Mouse (Mus musculus) neural tube, embryonic 14.5 days (tissue): ENCODE data around the gene Supt3. TPM values are rescaled to one million over a fixed set of nuclear protein-coding genes. Genes with fewer than 3 reads are reported as not detected.

Experiments
- ATAC-seq: fragments of 200-750 bp; cut with Nextera tagmentation; 2 replicates; pipeline ENCODE4 v1.8.0; 2017; ENCODE audit warnings: low read depth, mild to moderate bottlenecking, moderate TSS enrichment, moderate library complexity
- H3K27ac ChIP-seq: fragments of 300-500 bp; sonication (generic); 2 replicates; pipeline ENCODE4 v1.5.1; 2014; ENCODE audit warnings: low read depth, mild to moderate bottlenecking, control low read depth, low read length, moderate library complexity, mixed read lengths
- H3K27me3 ChIP-seq: fragments of 300-500 bp; sonication (generic); 2 replicates; pipeline ENCODE4 v1.6.1; 2014; ENCODE audit warnings: low read length; ENCODE audit not compliant: control insufficient read depth, insufficient read depth
- H3K36me3 ChIP-seq: fragments of 300-500 bp; sonication (generic); 2 replicates; pipeline ENCODE4 v1.6.1; 2014; ENCODE audit warnings: low read length, mixed read lengths; ENCODE audit not compliant: control insufficient read depth, insufficient read depth
- H3K4me1 ChIP-seq: fragments of 300-500 bp; sonication (generic); 2 replicates; pipeline ENCODE4 v1.6.1; 2014; ENCODE audit warnings: low read length; ENCODE audit not compliant: control insufficient read depth, insufficient read depth
- H3K4me2 ChIP-seq: fragments of 300-500 bp; sonication (generic); 2 replicates; pipeline ENCODE4 v1.6.1; 2014; ENCODE audit warnings: mild to moderate bottlenecking, low read depth, low read length, control low read depth
- H3K4me3 ChIP-seq: fragments of 300-500 bp; sonication (generic); 2 replicates; pipeline ENCODE4 v1.5.1; 2014; ENCODE audit warnings: low read depth, low read length, control low read depth, mixed read lengths
- H3K9ac ChIP-seq: fragments of 300-500 bp; sonication (generic); replicated peaks from 2 replicates; pipeline ENCODE4 v1.6.1; 2014; ENCODE audit warnings: low read depth, mild to moderate bottlenecking, control low read depth, low read length, mixed read lengths
- H3K9me3 ChIP-seq: fragments of 300-500 bp; sonication (generic); 2 replicates; pipeline ENCODE4 v1.6.1; 2016; ENCODE audit warnings: low read length; ENCODE audit not compliant: control insufficient read depth
- WGBS: fragments of 180-500 bp; shearing (Covaris S2); extraction: QIAGEN DNeasy Blood & Tissue Kit; methylation state at CpG from one replicate; pipeline ENCODE4 v1.1.7; 2014; 5-methylcytosine and 5-hydroxymethylcytosine counted together
- polyA plus RNA-seq: library from polyadenylated mRNA; unstranded; fragments of >200 nt; fragmentation: Nextera tagmentation; extraction: Ambion mirVana; gene quantifications from 2 replicates; pipeline ENCODE4 v1.2.1, GENCODE M21; 2014

The Supt3 gene
- polyA plus RNA-seq: 24.3 and 27.5 TPM in 2 replicates

DNA sequence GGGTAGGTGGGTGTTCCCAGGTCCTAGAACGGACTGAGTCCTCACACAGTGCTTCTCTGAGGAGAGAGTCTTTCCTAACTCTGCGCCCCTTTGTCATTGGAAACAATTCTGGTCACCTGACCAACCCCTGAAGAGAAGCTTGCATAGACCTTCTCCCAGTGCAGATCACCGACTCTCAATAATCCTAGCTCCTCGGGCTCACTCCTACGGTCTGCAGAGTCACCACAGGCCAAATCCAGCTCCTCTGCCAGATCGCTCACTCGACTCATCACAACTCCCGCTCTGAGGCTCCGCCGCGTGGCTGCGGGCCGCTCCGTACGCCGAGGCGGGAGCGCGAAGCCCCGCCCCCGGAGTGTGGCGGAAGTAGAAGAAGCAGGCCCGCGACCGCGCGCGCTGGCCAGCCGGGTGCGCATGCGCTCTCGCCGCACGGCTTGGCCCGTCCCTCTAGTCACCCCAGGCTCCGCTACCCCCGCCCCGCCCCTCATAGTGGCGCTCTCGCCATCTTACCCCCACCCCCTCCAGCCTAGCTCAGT lies at the start of gene Supt3:
Supt3 (plus strand) TSS at position 415 of the 533 bp plus-strand sequence.
- Histone ChIP-seq H3K4me2 (peak within 1 kb of the TSS; percentile 48), H3K4me3 (peak within 1 kb of the TSS; percentile 71), H3K9me3 (no peaks in the 10 kb centered on the region), H3K4me1 (peaks cover 5% of the 10 kb centered on the region; the same call in 1 of the 2 replicates), H3K36me3 (no peaks in the 10 kb centered on the region), H3K27ac (peak within 1 kb of the TSS; percentile 84), H3K9ac (peak within 1 kb of the TSS; percentile 89), H3K27me3 (no peaks in the 10 kb centered on the region)
- ATAC-seq: peak; percentile 97
- under 1% methylated on average over 35 of the region's 40 CpGs for WGBS

DNA sequence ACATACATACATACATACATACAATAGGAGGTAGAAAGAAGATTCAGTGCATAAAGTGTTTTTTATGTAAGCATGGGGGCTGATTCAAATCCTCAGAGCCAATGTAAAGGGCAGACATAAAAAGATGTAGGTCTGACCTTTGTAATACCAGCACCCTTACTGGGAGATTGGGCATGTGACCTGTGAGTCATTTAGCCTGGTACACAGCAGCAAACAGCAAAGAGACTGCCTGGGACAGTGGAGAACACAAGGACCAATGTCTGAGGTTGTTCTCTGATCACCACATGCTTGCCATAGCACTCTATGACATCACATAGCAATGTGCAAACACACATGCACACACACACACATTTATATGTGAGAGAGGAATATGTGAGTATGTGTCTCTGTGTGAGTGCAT lies 49.3 kb upstream of the Supt3 start:
- Histone ChIP-seq H3K4me3 (no peak overlapping the region), H3K4me1 (no peaks in the 10 kb centered on the region), H3K27ac (no peak overlapping the region), H3K9ac (no peak overlapping the region), H3K27me3 (peaks cover 11% of the 10 kb centered on the region; the same call in 1 of the 2 replicates), H3K4me2 (no peak overlapping the region), H3K9me3 (no peaks in the 10 kb centered on the region), H3K36me3 (no peaks in the 10 kb centered on the region)
- ATAC-seq: no peak

DNA sequence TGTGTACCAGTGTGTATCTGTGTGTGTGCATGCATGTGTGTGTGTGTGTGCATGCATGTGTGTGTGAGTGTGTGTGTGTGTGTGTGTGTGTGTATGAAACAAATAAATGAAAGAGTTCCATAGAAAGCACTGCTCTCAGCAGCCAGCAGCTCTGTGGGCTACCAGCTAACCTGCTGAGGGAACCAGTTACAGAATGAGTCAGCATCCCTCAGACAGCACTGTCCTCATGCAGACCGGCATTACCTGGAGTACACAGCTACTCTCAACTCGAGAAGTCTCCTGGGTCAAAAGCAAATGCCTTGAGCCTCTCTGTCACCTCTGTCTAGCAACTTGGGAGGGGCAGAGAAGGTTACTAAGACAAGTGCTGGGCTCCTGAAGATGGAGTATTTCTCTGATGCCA lies 48.5 kb upstream of the Supt3 start:
- Histone ChIP-seq H3K9me3 (no peaks in the 10 kb centered on the region), H3K36me3 (no peaks in the 10 kb centered on the region), H3K4me2 (no peak overlapping the region), H3K27ac (no peak overlapping the region), H3K27me3 (peaks cover 17% of the 10 kb centered on the region), H3K4me3 (no peak overlapping the region), H3K4me1 (no peaks in the 10 kb centered on the region), H3K9ac (no peak overlapping the region)
- no peak for ATAC-seq
- WGBS: 44% methylated on average over 2 of the region's 2 CpGs

DNA sequence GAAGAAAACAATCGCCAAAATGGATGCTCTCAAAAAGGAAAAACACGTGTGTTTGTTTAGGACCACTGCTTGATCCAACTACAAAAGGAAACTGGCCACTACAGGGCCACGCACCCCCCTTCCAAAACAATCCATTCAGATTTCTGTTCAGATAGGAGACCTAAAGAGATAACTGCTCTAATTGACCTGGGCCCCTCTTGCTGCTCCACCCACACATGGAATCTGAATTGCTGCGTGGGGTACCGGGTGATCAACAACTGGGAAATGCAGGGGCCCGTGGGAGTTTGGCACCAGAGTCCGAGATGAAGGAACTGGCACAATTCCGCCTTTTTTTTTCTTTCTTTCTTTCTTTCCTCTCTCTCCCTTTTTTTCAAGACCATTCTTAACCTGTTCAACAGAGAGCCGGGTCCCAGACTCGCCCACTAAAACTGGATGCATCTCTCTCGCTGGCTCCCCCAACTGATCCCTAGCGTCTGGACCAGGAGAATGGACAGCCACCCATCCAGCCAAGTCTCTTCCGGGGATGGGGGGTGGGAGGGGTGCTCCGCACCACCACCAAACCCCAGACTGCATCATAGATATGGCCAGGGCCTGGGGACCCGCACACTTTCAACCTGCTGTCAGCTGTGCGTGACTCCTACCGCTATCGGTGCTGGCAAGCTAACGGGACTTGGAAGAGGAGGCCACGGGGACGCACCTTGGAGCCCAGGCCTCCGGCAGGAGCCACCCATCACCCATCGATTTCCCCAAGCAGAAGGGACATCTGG lies 43.2 kb upstream of the Supt3 start:
- H3K27ac ChIP-seq: no peak overlapping the region
- peak overlapping the region; percentile 55 for H3K4me3 ChIP-seq
- H3K9me3 ChIP-seq: no peaks in the 10 kb centered on the region
- H3K27me3 ChIP-seq: peaks cover 52% of the 10 kb centered on the region
- peaks cover 15% of the 10 kb centered on the region for H3K4me1 ChIP-seq
- H3K9ac ChIP-seq: no peak overlapping the region
- peak overlapping the region; percentile 92 for H3K4me2 ChIP-seq
- no peak for ATAC-seq
- WGBS: 2% methylated on average over 23 of the region's 23 CpGs
- no peaks in the 10 kb centered on the region for H3K36me3 ChIP-seq

DNA sequence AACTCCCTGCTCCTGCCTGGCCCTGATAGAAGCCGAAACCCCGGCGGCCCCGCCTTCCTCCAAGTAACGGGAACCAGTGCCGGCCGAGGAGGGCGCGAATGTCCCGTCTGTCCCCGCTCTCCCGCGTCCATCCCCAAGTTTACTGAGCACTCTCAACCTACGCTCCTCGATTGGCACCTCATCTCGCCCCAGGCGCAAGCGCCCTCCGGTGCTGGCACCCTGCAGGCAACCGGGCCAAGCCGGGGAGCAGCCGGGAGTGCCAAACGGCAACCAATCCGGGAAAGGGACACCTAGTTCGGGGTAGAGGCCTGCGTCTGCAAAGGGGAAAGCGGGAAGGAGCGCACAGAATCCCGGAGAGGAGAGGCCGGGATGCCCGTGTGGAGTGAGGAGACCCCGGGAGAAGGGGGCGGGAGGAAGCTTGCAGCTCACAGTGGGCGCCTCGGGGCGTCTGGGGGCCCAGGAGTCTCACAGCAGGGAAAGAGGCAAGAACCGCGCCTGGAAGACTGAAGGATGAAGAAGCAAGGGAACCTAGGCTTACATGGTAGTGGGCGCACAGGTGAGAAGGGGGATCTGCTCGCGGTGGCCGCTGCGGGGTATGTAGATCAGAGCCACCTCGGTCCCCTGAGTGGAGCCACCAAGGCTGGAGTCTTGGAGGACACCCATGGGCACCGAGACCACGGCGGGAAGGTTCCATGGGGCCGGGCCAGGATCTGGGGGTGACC lies 42.3 kb upstream of the Supt3 start:
- H3K27me3 ChIP-seq: peaks cover 58% of the 10 kb centered on the region

DNA sequence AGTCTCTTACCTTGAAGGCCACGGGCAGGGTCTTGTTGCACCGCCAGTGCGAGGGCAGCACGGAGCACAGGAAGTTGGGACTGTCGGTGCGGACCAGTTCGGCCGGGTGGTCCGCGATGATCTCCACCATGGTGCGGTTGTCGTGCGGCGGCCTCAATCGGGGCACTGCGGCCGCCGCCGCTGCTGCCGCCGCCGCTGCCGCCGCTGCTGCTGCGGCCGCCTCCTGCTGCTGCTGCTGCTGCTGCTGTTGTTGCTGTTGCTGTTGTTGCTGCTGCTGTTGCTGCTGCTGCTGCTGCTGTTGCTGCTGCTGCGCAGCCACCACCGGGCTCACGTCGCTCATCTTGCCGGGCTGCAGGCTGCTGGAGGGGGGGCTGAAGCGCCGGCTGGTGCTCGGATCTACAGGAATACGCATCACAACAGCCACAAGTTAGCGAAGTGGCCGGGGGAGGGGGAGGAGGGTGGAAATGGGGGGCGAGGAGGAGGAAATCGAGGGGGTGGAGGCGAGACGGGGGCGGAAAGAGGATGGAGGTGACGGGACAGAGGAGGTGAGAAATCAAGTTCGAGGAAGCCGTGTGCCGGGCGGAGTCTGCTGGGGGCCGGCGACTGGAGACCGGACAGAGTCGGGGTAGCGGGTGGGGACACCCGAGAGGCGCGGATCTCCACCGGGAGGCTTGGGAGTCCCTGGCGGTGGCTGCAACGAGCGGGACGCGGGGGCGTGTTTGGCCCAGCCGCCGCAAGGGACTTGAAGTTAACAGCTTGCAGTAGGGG lies 41.5 kb upstream of the Supt3 start:
- peaks cover 57% of the 10 kb centered on the region for H3K27me3 ChIP-seq
- peaks cover 15% of the 10 kb centered on the region for H3K4me1 ChIP-seq
- peak; percentile 19 for ATAC-seq
- H3K9me3 ChIP-seq: no peaks in the 10 kb centered on the region
- peak overlapping the region; percentile 51 for H3K9ac ChIP-seq
- WGBS: under 1% methylated on average over 63 of the region's 64 CpGs
- peak overlapping the region; percentile 92 for H3K4me2 ChIP-seq
- H3K36me3 ChIP-seq: no peaks in the 10 kb centered on the region
- no peak overlapping the region for H3K27ac ChIP-seq
- peak overlapping the region; percentile 55 for H3K4me3 ChIP-seq

More for the DNA sequence above, 42.3 kb upstream of the Supt3 start:
- Histone ChIP-seq H3K36me3 (no peaks in the 10 kb centered on the region), H3K27ac (no peak overlapping the region), H3K4me2 (peak overlapping the region; percentile 92), H3K9ac (peak overlapping the region; percentile 37; the same call in 1 of the 2 replicates), H3K4me3 (peak overlapping the region; percentile 55), H3K9me3 (no peaks in the 10 kb centered on the region), H3K4me1 (peaks cover 15% of the 10 kb centered on the region)
- peak; percentile 43; the same call in 1 of the 2 replicates for ATAC-seq
- WGBS: under 1% methylated on average over 48 of the region's 48 CpGs

DNA sequence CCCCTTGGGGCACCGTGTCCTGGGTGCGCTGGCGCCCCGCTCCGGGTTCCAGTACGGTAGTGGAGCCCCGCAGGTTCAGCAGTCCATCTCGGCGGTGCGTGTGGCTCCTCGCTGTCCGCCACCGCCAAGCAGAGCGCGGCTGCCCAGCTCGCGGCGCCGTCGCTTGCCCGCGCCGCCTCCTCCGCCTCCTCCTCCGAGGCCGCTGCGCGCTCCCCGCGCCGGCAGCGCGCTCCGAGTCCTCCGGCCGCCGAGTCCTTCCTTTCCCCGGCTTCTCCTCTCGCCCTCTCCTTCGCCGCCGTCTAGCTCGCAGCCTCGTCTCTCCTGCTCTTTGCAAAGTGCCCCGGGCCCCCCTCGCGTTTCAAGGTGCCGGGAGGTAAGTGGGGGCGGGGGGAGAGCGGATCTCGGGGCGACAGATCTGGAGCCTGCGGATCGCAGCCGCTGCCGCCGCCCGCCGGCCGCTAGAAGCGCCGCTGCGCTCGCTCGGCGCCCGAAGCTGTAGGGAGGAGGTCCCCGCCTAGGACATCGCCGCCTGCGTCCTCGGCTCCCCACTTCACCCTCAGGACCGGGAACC lies 40.9 kb upstream of the Supt3 start:
- H3K27ac ChIP-seq: no peak overlapping the region

DNA sequence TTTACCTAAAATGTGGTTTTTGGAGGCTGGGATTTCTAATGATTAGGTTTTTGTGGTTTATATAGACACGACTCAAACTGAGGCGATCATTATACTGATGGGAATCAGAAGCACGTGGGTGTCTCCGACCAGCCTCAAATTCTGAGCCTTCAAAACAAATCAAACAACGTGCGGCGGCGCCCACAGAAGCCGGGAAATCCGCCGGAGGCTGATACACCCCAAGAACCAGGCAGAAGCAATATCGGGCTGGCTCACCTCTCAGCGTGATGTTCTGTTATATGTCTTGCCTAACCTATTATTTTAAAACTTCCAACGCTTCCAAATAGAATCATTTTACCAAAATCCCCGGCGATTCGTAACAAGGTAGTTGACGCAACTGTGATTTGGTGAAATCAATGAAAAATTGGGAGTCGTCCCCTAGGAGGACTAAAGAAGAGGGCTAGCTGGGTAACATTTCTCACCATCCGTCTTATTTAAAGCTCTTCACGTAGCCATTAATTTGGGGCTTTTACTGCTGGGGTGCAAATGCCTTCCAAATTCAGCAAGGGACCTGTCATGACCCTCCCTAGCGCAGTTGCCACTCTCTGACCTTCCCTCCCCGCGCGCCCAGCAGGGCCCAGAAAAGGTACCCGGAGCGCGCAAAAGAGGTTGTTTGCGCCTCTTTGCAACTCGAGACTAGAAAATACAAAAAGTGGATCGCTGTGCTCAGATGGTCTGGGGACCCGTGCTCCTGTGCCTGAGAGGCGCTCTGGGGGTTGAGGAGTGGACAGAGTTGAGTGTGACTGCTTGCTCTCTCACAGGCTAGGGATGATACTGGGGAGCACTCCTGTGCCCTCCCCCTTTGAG lies 39.5 kb upstream of the Supt3 start:
- no peak for ATAC-seq
- Histone ChIP-seq H3K27me3 (peaks cover 50% of the 10 kb centered on the region), H3K4me2 (no peak overlapping the region), H3K9me3 (no peaks in the 10 kb centered on the region), H3K36me3 (no peaks in the 10 kb centered on the region), H3K9ac (no peak overlapping the region), H3K27ac (no peak overlapping the region), H3K4me3 (no peak overlapping the region), H3K4me1 (peaks cover 15% of the 10 kb centered on the region)
- WGBS: under 1% methylated on average over 33 of the region's 33 CpGs

More for the DNA sequence above, 40.9 kb upstream of the Supt3 start:
- ATAC-seq: peak; percentile 76
- WGBS: 0% methylated on average over 68 of the region's 73 CpGs
- Histone ChIP-seq H3K36me3 (no peaks in the 10 kb centered on the region), H3K4me3 (peak overlapping the region; percentile 55), H3K9me3 (no peaks in the 10 kb centered on the region), H3K4me1 (peaks cover 15% of the 10 kb centered on the region), H3K27me3 (peaks cover 55% of the 10 kb centered on the region), H3K9ac (peak overlapping the region; percentile 51), H3K4me2 (peak overlapping the region; percentile 92)
